Mouse (Mus musculus): ENCODE data around the gene Cga. TPM values are rescaled to one million over a fixed set of nuclear protein-coding genes. Genes with fewer than 3 reads are reported as not detected.

The Cga gene
- polyA plus RNA-seq (2016; fragmentation: Nextera tagmentation; extraction: Ambion mirVana), result 2.4 and 2.8 TPM in 2 replicates

DNA sequence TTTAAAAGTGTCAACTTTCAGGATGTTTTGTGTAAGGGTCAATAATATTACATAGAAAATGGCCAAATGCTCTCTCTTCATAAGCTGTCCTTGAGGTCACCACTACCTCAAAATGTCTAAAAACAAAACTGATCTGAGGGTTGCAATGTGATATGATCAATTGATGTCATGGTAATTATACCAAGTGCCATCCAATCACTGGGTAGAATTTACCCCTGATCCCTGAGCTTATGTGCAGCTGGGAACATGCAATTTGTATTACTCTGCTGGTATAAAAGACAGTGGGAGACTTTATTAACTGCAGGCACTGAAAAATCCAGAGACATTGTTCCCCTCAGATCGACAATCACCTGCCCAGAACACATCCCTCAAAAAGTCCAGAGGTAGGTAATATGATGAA, at the start of gene Cga:
TSS of gene Cga (plus strand) at position 301 of the 400 bp plus-strand sequence.
- WGBS, result 80% methylated on average over 1 of the region's 1 CpGs
- peaks cover 10% of the 10 kb centered on the region; the same call in 1 of the 2 replicates for H3K4me1 ChIP-seq
- peaks cover 36% of the 10 kb centered on the region for H3K27me3 ChIP-seq (replicated peaks; ENCODE audit: low read depth, poor library complexity, severe bottlenecking)
- no peak within 1 kb of the TSS for H3K27ac ChIP-seq (replicated peaks)
- no peaks in the 10 kb centered on the region for H3K9me3 ChIP-seq
- no peak within 1 kb of the TSS for H3K4me3 ChIP-seq
- no peaks in the 10 kb centered on the region for H3K36me3 ChIP-seq (replicated peaks)
- no peak for DNase-seq (ENCODE audit: low spot score)

- 96% methylated on average over 1 of the region's 1 CpGs for WGBS
- peaks cover 22% of the 10 kb centered on the region for H3K36me3 ChIP-seq (replicated peaks)
- H3K4me1 ChIP-seq, result no peaks in the 10 kb centered on the region
- H3K9me3 ChIP-seq, result no peaks in the 10 kb centered on the region
- no peak overlapping the region for H3K27ac ChIP-seq (replicated peaks)
- H3K27me3 ChIP-seq (replicated peaks; ENCODE audit: low read depth, poor library complexity, severe bottlenecking), result no peaks in the 10 kb centered on the region
- no peak for DNase-seq (ENCODE audit: low spot score)
- H3K4me3 ChIP-seq, result no peak overlapping the region
Measured at GRCm38 (mm10) chr4:34843839-34844238, 49.7 kb upstream of the Cga start.

DNA sequence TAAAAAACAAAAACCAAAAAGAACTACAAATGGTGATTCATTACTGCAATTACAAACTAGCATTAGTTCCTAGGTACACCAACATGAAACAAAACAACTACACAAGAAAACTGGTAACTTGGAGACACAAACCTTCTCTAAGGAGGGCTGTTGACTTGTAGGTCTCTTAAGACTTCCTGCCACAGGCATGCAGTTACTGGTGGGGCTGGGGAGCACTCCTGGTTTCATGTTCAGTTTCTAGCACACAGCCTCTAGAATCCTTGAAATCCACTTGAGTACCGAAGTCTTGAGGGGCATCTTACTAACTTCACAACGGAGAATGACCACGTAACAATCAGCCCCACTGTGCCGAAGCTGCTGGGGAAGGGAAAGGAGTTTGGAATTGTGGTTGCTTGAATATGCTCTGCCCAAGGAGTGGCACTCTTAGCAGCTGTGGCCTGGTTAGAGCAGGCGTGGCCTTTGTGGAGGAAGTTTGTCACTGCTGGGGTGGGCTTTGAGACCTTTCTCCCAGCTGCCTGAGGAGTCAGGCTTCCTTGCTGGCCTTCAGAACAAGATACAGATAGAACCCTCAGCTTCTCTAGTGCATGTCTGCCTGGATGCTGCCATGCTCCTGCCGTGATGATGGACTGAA, 45.8 kb upstream of the Cga start:
- WGBS, result 93% methylated on average over 6 of the region's 6 CpGs
- Histone ChIP-seq H3K9me3 (no peaks in the 10 kb centered on the region), H3K27ac (replicated peaks) (no peak overlapping the region), H3K4me3 (no peak overlapping the region), H3K27me3 (replicated peaks; ENCODE audit: low read depth, poor library complexity, severe bottlenecking) (no peaks in the 10 kb centered on the region), H3K4me1 (no peaks in the 10 kb centered on the region), H3K36me3 (replicated peaks) (peaks cover 49% of the 10 kb centered on the region)
- no peak for DNase-seq (ENCODE audit: low spot score)

DNA sequence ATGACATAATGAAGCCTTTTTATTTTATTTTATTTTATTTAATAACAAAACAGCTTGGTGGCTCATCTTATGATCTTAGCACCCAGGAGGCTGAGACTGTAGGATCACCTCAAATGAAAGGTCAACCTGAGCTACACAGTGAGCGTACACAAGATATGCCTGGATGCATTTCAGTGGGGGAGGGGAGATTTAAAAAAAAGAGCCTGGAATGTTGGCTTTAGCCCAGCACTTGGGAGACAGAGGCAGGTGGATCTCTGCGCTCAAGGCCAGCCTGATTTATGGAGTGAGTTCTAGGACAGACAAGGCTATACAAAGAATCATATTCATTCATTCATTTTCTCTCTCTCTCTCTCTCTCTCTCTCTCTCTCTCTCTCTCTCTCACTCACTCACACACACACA, 43.4 kb upstream of the Cga start:
- no peak overlapping the region for H3K4me3 ChIP-seq
- no peak overlapping the region for H3K27ac ChIP-seq (replicated peaks)
- H3K9me3 ChIP-seq, result peaks cover 7% of the 10 kb centered on the region; the same call in 1 of the 2 replicates
- no peak for DNase-seq (ENCODE audit: low spot score)
- peaks cover 65% of the 10 kb centered on the region for H3K36me3 ChIP-seq (replicated peaks)
- H3K4me1 ChIP-seq, result no peaks in the 10 kb centered on the region
- WGBS, result 95% methylated on average over 2 of the region's 2 CpGs
- no peaks in the 10 kb centered on the region for H3K27me3 ChIP-seq (replicated peaks; ENCODE audit: low read depth, poor library complexity, severe bottlenecking)

DNA sequence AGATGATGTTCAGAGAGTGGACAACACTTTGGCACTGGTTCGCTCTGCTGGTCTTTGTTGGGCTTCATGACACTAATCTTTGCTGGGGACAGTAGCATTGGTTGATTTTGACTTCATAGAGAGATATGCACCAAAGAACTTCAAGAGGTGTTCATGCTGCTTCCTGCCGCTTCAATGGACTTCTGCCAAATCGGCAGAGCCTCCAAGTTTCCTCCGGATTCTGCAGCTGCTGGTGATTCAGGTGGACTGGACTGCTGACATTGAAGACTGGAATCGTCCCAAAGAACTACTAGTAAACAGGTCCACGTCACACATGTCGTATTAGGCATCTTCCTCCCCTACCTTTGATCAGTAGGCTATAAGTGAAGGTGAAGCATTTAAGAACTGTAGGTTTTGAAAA, 41.5 kb upstream of the Cga start:
- no peaks in the 10 kb centered on the region for H3K4me1 ChIP-seq
- no peak overlapping the region for H3K4me3 ChIP-seq
- no peak for DNase-seq (ENCODE audit: low spot score)
- WGBS, result 95% methylated on average over 7 of the region's 7 CpGs
- H3K9me3 ChIP-seq, result peaks cover 7% of the 10 kb centered on the region; the same call in 1 of the 2 replicates
- H3K27ac ChIP-seq (replicated peaks), result no peak overlapping the region
- H3K27me3 ChIP-seq (replicated peaks; ENCODE audit: low read depth, poor library complexity, severe bottlenecking), result no peaks in the 10 kb centered on the region
- H3K36me3 ChIP-seq (replicated peaks), result peaks cover 65% of the 10 kb centered on the region

DNA sequence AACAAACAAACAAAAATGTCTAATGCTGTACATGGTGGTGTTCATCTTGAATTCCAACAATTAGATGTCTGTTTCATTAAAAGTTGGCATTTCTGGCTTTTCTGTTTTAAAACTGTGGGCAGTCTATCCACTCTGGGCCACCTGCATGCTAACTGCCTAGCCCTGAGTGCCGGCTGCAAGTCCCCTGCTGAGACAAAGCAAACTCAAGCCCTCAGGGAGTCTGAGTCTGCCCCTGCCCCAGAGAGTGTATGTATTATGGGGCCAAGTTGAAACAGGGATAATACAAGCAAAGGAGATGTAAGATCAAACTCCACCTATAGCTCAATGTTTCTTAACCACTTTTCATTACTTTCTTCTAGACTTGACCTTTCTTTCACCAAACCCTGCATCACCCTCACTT, 37.6 kb upstream of the Cga start:
- 24% methylated on average over 1 of the region's 1 CpGs for WGBS
- Histone ChIP-seq H3K27me3 (replicated peaks; ENCODE audit: low read depth, poor library complexity, severe bottlenecking) (no peaks in the 10 kb centered on the region), H3K9me3 (peaks cover 7% of the 10 kb centered on the region; the same call in 1 of the 2 replicates), H3K36me3 (replicated peaks) (peaks cover 45% of the 10 kb centered on the region), H3K4me1 (no peaks in the 10 kb centered on the region), H3K27ac (replicated peaks) (no peak overlapping the region), H3K4me3 (no peak overlapping the region)
- DNase-seq (ENCODE audit: low spot score), result no peak

GRCm38 (mm10) chr4:34858903-34859302, 34.7 kb upstream of the Cga start:
- no peak overlapping the region for H3K4me3 ChIP-seq
- H3K27ac ChIP-seq (replicated peaks), result no peak overlapping the region
- no peaks in the 10 kb centered on the region for H3K27me3 ChIP-seq (replicated peaks; ENCODE audit: low read depth, poor library complexity, severe bottlenecking)
- peaks cover 6% of the 10 kb centered on the region; the same call in 1 of the 2 replicates for H3K9me3 ChIP-seq
- DNase-seq (ENCODE audit: low spot score), result no peak
- no peaks in the 10 kb centered on the region for H3K4me1 ChIP-seq
- peaks cover 29% of the 10 kb centered on the region for H3K36me3 ChIP-seq (replicated peaks)
- WGBS, result 95% methylated on average over 3 of the region's 3 CpGs

- H3K27me3 ChIP-seq (replicated peaks; ENCODE audit: low read depth, poor library complexity, severe bottlenecking), result no peaks in the 10 kb centered on the region
- H3K4me1 ChIP-seq, result no peaks in the 10 kb centered on the region
- DNase-seq (ENCODE audit: low spot score), result no peak
- no peak overlapping the region for H3K27ac ChIP-seq (replicated peaks)
- H3K36me3 ChIP-seq (replicated peaks), result peaks cover 24% of the 10 kb centered on the region
- 88% methylated on average over 3 of the region's 3 CpGs for WGBS
- peaks cover 1% of the 10 kb centered on the region; the same call in 1 of the 2 replicates for H3K9me3 ChIP-seq
- no peak overlapping the region for H3K4me3 ChIP-seq
Measured at GRCm38 (mm10) chr4:34859416-34859815, 34.2 kb upstream of the Cga start.

DNA sequence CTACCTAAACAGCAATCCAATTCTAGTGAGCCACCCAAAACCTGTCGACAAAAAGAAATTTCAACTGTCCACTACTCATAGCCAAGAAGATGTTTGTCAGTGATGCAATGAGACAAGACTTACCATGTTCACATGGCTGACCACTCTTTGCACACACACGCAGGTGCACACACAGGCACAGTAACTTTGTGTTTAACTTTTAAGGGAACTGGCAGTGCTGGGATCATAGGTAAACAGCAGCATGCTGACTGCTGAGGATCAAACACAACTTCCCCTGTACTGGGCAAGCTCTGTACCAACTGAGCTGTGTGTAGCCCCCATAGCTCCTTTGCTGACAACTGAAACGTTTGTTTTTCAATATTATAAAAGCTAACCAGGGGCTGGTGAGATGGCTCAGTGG, 32.1 kb upstream of the Cga start:
- Histone ChIP-seq H3K36me3 (replicated peaks) (peaks cover 21% of the 10 kb centered on the region), H3K4me3 (no peak overlapping the region), H3K27ac (replicated peaks) (no peak overlapping the region), H3K9me3 (no peaks in the 10 kb centered on the region), H3K4me1 (no peaks in the 10 kb centered on the region), H3K27me3 (replicated peaks; ENCODE audit: low read depth, poor library complexity, severe bottlenecking) (no peaks in the 10 kb centered on the region)
- no peak for DNase-seq (ENCODE audit: low spot score)
- WGBS, result 92% methylated on average over 3 of the region's 3 CpGs

- 86% methylated on average over 3 of the region's 3 CpGs for WGBS
- Histone ChIP-seq H3K36me3 (replicated peaks) (peaks cover 19% of the 10 kb centered on the region), H3K9me3 (no peaks in the 10 kb centered on the region), H3K27me3 (replicated peaks; ENCODE audit: low read depth, poor library complexity, severe bottlenecking) (no peaks in the 10 kb centered on the region), H3K4me1 (no peaks in the 10 kb centered on the region), H3K27ac (replicated peaks) (no peak overlapping the region), H3K4me3 (no peak overlapping the region)
- DNase-seq (ENCODE audit: low spot score), result no peak
Measured at GRCm38 (mm10) chr4:34869813-34870212, 23.8 kb upstream of the Cga start.

GRCm38 (mm10) chr4:34872896-34873495, 20.6 kb upstream of the Cga start:
- H3K4me1 ChIP-seq, result no peaks in the 10 kb centered on the region
- no peak for DNase-seq (ENCODE audit: low spot score)
- no peaks in the 10 kb centered on the region for H3K27me3 ChIP-seq (replicated peaks; ENCODE audit: low read depth, poor library complexity, severe bottlenecking)
- peaks cover 47% of the 10 kb centered on the region for H3K36me3 ChIP-seq (replicated peaks)
- H3K27ac ChIP-seq (replicated peaks), result no peak overlapping the region
- WGBS, result 91% methylated on average over 4 of the region's 4 CpGs
- H3K9me3 ChIP-seq, result peaks cover 10% of the 10 kb centered on the region; the same call in 1 of the 2 replicates
- H3K4me3 ChIP-seq, result no peak overlapping the region

DNA sequence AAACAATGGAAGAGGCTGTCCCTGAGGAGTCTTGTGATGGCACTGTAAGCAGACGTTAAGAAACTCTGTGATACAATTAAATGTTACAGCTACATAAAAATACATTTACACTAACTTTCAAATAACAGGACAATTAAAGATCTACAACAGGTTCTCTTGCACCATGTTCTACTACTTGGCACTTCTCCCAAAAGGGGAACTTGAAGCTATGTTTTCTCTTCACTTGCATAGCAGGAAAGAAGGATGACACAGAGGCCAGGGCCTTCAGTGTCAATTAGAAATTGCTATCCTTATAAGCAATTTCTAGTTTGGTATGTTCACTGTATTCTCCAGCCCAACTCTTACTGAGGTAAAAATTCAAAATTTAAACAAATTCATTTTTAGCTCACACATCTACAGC, 19.3 kb upstream of the Cga start:
- Histone ChIP-seq H3K27ac (replicated peaks) (no peak overlapping the region), H3K4me3 (no peak overlapping the region), H3K9me3 (peaks cover 11% of the 10 kb centered on the region; the same call in 1 of the 2 replicates), H3K27me3 (replicated peaks; ENCODE audit: low read depth, poor library complexity, severe bottlenecking) (no peaks in the 10 kb centered on the region), H3K36me3 (replicated peaks) (peaks cover 57% of the 10 kb centered on the region), H3K4me1 (no peaks in the 10 kb centered on the region)
- 84% methylated on average over 1 of the region's 1 CpGs for WGBS
- DNase-seq (ENCODE audit: low spot score), result no peak
